Comparison of ENCODE assay signal across 15 mouse cellular contexts in genomic region chr8:65966502-65967222, GRCm38 (mm10).
DNase-seq lines count a peak whose midpoint lies in the region; ATAC-seq and TF ChIP-seq lines count a peak whose summit lies in the region.
"Had no signal": no experiment of that assay in that cellular context is flagged by ENCODE, and none has a peak within 500 bp of the region (broad histone marks: within the 10 kb centered on the region; RNA-seq: fewer than 3 reads in every experiment).

No protein-coding gene starts in this region.

- peak overlapping the region; percentile 42 for H3K4me2 ChIP-seq in heart, embryonic 14.5 days (ENCODE audit: low read length)
- peak overlapping the region; percentile 45 for H3K4me2 ChIP-seq in hindbrain, embryonic 16.5 days (ENCODE audit: low read length)
- H3K4me2 ChIP-seq in neural tube, embryonic 14.5 days (ENCODE audit: low read depth, low read length): peak overlapping the region; percentile 40
- H3K4me2 ChIP-seq: kidney, embryonic 15.5 days; liver, embryonic 12.5 days had no signal

- no peaks in the 10 kb centered on the region for H3K4me1 ChIP-seq in heart, embryonic 14.5 days (ENCODE audit: control insufficient read depth in 2 of 2, insufficient read depth in 2 of 2, low read length in 2 of 2)
- no peaks in the 10 kb centered on the region for H3K4me1 ChIP-seq in heart, adult 2 months (ENCODE audit: control insufficient read depth, insufficient read depth, low read length)
- H3K4me1 ChIP-seq in forebrain, embryonic 10.5 days: peaks cover 19% of the 10 kb centered on the region
- H3K4me1 ChIP-seq in hindbrain, embryonic 16.5 days (ENCODE audit: control insufficient read depth, insufficient read depth, low read depth, low read length): peaks cover 6% of the 10 kb centered on the region; the same call in 1 of the 2 replicates
- H3K4me1 ChIP-seq in neural tube, embryonic 14.5 days (ENCODE audit: control insufficient read depth, insufficient read depth, low read length): 0 out of 2 replicates have a peak, but pooled peaks cover 3% of the 10 kb centered on the region
- H3K4me1 ChIP-seq: kidney, embryonic 15.5 days; liver, embryonic 12.5 days; megakaryocyte, embryonic 14.5 days had no signal

- H3K9me3 ChIP-seq in heart, embryonic 14.5 days (ENCODE audit: control insufficient read depth, low read length): no peaks in the 10 kb centered on the region
- no peaks in the 10 kb centered on the region for H3K9me3 ChIP-seq in forebrain, embryonic 10.5 days
- H3K9me3 ChIP-seq in hindbrain, embryonic 16.5 days (ENCODE audit: control insufficient read depth, low read length): no peaks in the 10 kb centered on the region
- H3K9me3 ChIP-seq in neural tube, embryonic 14.5 days (ENCODE audit: control insufficient read depth, low read length): no peaks in the 10 kb centered on the region
- H3K9me3 ChIP-seq: kidney, embryonic 15.5 days; liver, embryonic 12.5 days; megakaryocyte, embryonic 14.5 days had no signal

- no peak for TF ChIP-seq CTCF in heart, adult 2 months (IDR thresholded peaks at IDR 0.05)

- no peak for DNase-seq in heart, adult 2 months
- peak; percentile 16 for DNase-seq in forebrain, embryonic 10.5 days (ENCODE audit: extremely low spot score, low spot score)
- no peak for DNase-seq in ovary, postnatal 36 days (ENCODE audit: low spot score)
- DNase-seq in natural killer cell, adult 2 months (ENCODE audit: low spot score in 2 of 2): no peak
- DNase-seq: adrenal gland, postnatal 14 days; cerebellum, adult 8-10 months had no signal

- no peak overlapping the region for H3K9ac ChIP-seq in heart, embryonic 14.5 days (ENCODE audit: low read length)
- no peak overlapping the region for H3K9ac ChIP-seq in heart, adult 2 months (ENCODE audit: low read depth, low read length)
- peak overlapping the region; percentile 10; the same call in 1 of the 2 replicates for H3K9ac ChIP-seq in hindbrain, embryonic 16.5 days (ENCODE audit: low read depth, low read length)
- no peak overlapping the region for H3K9ac ChIP-seq in neural tube, embryonic 14.5 days (replicated peaks; ENCODE audit: low read depth, low read length)
- H3K9ac ChIP-seq: kidney, embryonic 15.5 days; liver, embryonic 12.5 days had no signal

- no peaks in the 10 kb centered on the region for H3K36me3 ChIP-seq in heart, embryonic 14.5 days (ENCODE audit: control insufficient read depth, insufficient read depth, low read length)
- H3K36me3 ChIP-seq in heart, adult 2 months (ENCODE audit: control insufficient read depth, insufficient read depth, low read length): no peaks in the 10 kb centered on the region
- no peaks in the 10 kb centered on the region for H3K36me3 ChIP-seq in forebrain, embryonic 10.5 days (replicated peaks)
- no peaks in the 10 kb centered on the region for H3K36me3 ChIP-seq in hindbrain, embryonic 16.5 days (ENCODE audit: control insufficient read depth, insufficient read depth, low read length)
- H3K36me3 ChIP-seq in neural tube, embryonic 14.5 days (ENCODE audit: control insufficient read depth, insufficient read depth, low read length): no peaks in the 10 kb centered on the region
- H3K36me3 ChIP-seq: kidney, embryonic 15.5 days; liver, embryonic 12.5 days had no signal

- intact Hi-C loops in heart, adult 2 months (cut with DNase I): no loop called here

- H3K79me2 ChIP-seq in heart, adult 2 months (replicated peaks; ENCODE audit: control insufficient read depth, insufficient read depth, low read length): no peaks in the 10 kb centered on the region

- 11% methylated on average over 10 of the region's 10 CpGs for WGBS in heart, embryonic 14.5 days
- WGBS in heart, adult 2 months: 12% methylated on average over 10 of the region's 10 CpGs
- WGBS in forebrain, embryonic 10.5 days: 2% methylated on average over 10 of the region's 10 CpGs
- WGBS in hindbrain, embryonic 16.5 days: 2% methylated on average over 10 of the region's 10 CpGs
- WGBS in neural tube, embryonic 14.5 days: 8% methylated on average over 10 of the region's 10 CpGs

- ATAC-seq in heart, embryonic 14.5 days (ENCODE audit: insufficient number of reproducible peaks, insufficient read depth, low FRiP score, low read depth): no peak
- peak; percentile 92 for ATAC-seq in hindbrain, embryonic 16.5 days
- ATAC-seq in neural tube, embryonic 14.5 days (ENCODE audit: low read depth): peak; percentile 92
- no peak for ATAC-seq in megakaryocyte, adult 5-6 weeks (ENCODE audit: poor library complexity, severe bottlenecking)
- ATAC-seq: liver, embryonic 12.5 days; Patski had no signal

- no peak overlapping the region for H3K4me3 ChIP-seq in heart, embryonic 14.5 days (ENCODE audit: control insufficient read depth in 1 of 2, insufficient read depth in 1 of 2, low read depth in 1 of 2, low read length in 2 of 2)
- H3K4me3 ChIP-seq in heart, adult 2 months: no peak overlapping the region
- H3K4me3 ChIP-seq in forebrain, embryonic 10.5 days: peak overlapping the region; percentile 25; the same call in 1 of the 2 replicates
- peak overlapping the region; percentile 14 for H3K4me3 ChIP-seq in hindbrain, embryonic 16.5 days (ENCODE audit: low read length)
- H3K4me3 ChIP-seq in neural tube, embryonic 14.5 days (ENCODE audit: low read depth, low read length): no peak overlapping the region
- H3K4me3 ChIP-seq: kidney, embryonic 15.5 days; liver, embryonic 12.5 days; megakaryocyte, embryonic 14.5 days had no signal

- no peaks in the 10 kb centered on the region for H3K27me3 ChIP-seq in heart, embryonic 14.5 days (ENCODE audit: control insufficient read depth, insufficient read depth, low read length)
- no peaks in the 10 kb centered on the region for H3K27me3 ChIP-seq in heart, adult 2 months (ENCODE audit: control insufficient read depth, insufficient read depth, low read length)
- no peaks in the 10 kb centered on the region for H3K27me3 ChIP-seq in forebrain, embryonic 10.5 days (ENCODE audit: poor library complexity, severe bottlenecking)
- no peaks in the 10 kb centered on the region for H3K27me3 ChIP-seq in hindbrain, embryonic 16.5 days (replicated peaks; ENCODE audit: control insufficient read depth, insufficient read depth, low read length)
- H3K27me3 ChIP-seq in neural tube, embryonic 14.5 days (ENCODE audit: control insufficient read depth, insufficient read depth, low read length): no peaks in the 10 kb centered on the region
- H3K27me3 ChIP-seq: kidney, embryonic 15.5 days; megakaryocyte, embryonic 14.5 days; Patski had no signal

- no peak overlapping the region for H3K27ac ChIP-seq in heart, embryonic 14.5 days (replicated peaks in 1 of 2; ENCODE audit: control insufficient read depth in 1 of 2, insufficient read depth in 1 of 2, low read depth in 2 of 2, low read length in 2 of 2)
- no peak overlapping the region for H3K27ac ChIP-seq in heart, adult 2 months
- H3K27ac ChIP-seq in forebrain, embryonic 10.5 days: 0 out of 2 replicates have a peak overlapping the region, but pooled peaks have one; percentile 15
- H3K27ac ChIP-seq in hindbrain, embryonic 16.5 days (ENCODE audit: low read depth, low read length): peak overlapping the region; percentile 42; the same call in 1 of the 2 replicates
- peak overlapping the region; percentile 62 for H3K27ac ChIP-seq in neural tube, embryonic 14.5 days (ENCODE audit: low read depth, low read length)
- H3K27ac ChIP-seq: kidney, embryonic 15.5 days; liver, embryonic 12.5 days; stomach, postnatal 0 days had no signal

- no peak for TF ChIP-seq POLR2A in heart, adult 2 months (IDR thresholded peaks at IDR 0.05; ENCODE audit: insufficient read depth, low read depth, low read length)

- no peak for TF ChIP-seq EP300 in heart, adult 2 months (IDR thresholded peaks at IDR 0.05; ENCODE audit: insufficient read depth, low read depth, low read length)

Comparison
In these comparisons a context has a peak if more than half of its experiments do, and no peak if none do; other contexts are left out.
1. ATAC-seq: peak in hindbrain, embryonic 16.5 days (single experiment) and neural tube, embryonic 14.5 days (single experiment); none in heart, embryonic 14.5 days (single experiment) and megakaryocyte, adult 5-6 weeks (single experiment).
2. H3K27ac ChIP-seq: peak in forebrain, embryonic 10.5 days (single experiment), hindbrain, embryonic 16.5 days (single experiment) and neural tube, embryonic 14.5 days (single experiment); none in heart, embryonic 14.5 days (0 of 2) and heart, adult 2 months (single experiment).
3. H3K4me3 ChIP-seq: peak in forebrain, embryonic 10.5 days (single experiment) and hindbrain, embryonic 16.5 days (single experiment); none in heart, embryonic 14.5 days (0 of 2), heart, adult 2 months (single experiment) and neural tube, embryonic 14.5 days (single experiment).
4. Peak in every context shown above with its lines, with median percentiles within 50 percentile points of each other: H3K4me2 ChIP-seq.